Mouse (Mus musculus) lung, postnatal 14 days (tissue): ENCODE data around the gene Arhgap44.

Experiments used
- DNase-seq: peaks from one replicate; pipeline ENCODE4 v3.0.0; 2021

Gene Arhgap44

DNA sequence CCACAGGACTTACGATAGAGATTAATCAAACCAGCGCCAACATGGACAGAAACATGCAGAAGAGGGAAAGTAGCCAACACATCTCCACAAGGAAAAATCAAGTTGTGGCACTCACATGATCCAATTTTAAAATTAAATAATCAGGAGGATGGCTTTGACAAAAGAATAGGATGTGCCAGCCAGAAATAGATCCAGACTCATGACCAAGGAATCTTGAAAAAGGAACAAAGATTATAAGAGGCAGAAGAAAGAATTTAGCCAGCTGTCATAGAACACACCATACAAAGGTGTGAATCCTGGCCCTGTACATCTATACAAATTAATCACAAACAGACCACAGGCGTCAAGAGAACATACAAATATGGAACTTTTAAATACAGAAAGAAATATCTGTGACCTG lies 82.5 kb downstream of the Arhgap44 start:
- no peak for DNase-seq

DNA sequence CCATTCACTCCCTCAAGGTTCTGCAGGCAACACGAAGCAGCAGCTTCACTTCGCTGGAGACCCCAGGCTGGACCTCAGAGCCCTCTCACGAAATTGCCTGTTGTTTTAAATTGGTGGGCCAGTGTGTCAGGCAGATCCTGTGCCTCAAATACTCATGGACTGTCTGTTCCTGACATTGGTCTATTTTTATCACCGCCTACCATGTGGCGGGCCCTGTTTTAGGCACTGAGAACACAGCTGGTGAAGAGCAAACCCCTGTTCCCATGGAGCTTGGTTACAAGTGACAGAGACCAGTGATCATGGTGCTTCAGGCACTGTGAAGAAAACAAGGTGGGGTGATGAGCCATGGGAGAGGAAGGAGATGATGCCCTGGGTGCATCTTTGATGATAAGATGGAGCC lies 93.2 kb downstream of the Arhgap44 start:
- no peak for DNase-seq

DNA sequence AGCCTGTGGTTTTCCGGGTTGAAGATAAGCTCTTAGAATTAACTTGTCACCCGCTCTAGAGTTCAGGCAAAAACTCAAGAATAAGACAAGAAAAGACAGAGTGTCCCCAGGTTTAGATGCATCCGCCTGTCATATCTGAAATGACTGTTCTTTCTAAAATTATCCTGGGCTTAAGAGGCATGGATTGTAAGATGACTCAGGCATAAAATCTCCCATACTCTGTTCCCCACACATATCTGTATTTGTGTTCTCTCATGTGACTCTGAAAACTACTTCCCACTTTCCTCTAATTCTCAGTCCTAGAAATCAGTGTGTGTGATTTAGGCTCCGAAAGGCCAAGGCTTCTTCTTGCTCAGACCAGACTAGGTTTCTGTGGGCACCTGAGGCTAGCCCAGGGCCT lies 93.7 kb downstream of the Arhgap44 start:
- no peak for DNase-seq

DNA sequence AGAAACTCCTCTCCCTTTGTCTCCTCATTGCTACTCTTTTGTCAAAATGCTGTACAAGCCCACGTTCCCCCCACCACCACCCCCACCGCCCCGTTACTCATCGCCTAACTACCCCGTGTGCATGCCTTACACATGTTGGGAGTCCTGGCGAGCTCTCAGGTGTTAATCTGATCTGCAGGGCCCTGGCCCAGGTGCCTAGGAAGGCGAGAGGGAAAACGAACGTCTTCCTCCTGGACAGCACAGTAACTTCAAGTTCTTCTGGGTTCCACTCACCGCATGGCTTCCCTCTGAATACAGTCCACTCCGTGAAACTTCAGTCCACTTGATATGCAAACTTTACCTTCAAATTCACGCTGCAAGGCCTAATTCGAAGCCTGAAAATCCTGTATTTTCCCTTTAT lies 97.6 kb downstream of the Arhgap44 start:
- DNase-seq = no peak

DNA sequence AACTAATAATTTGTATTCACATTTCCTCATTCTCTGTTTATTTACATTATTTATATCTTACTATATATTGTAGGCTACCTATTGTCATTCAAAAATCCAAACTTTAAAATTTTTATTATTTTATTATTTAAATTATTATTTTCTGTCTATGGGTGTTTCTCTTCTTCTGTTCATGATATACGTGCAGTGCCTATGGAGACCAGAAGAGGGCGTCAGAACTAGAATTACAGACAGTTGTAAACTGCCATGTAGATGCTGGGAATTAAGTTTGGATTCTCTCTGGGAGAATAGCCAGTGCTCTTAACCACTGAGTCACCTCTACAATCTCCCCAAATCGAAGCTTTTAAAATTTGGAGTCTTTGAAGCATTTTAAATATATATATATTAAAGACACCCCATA lies 101.3 kb downstream of the Arhgap44 start:
- DNase-seq = no peak

DNA sequence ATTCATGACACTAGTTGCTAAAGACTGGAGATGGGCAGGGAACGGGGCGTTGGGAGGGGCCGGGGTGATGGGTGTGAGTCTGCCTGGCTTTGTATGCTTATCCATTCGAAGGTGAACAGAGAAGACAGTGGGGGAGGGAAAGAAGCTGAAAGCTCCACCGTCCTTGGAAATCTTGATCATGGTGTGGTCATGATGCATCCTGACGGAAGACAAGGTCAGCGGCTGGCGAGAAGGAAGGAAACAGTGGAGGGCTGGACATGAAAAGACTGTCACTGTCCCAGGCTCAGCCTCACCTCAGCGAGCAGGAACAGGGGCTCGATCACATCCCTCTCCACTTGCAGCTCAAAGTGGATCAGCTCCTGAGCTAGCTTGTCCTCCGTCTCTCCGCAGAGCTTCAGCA lies 103.2 kb downstream of the Arhgap44 start:
- DNase-seq = no peak

DNA sequence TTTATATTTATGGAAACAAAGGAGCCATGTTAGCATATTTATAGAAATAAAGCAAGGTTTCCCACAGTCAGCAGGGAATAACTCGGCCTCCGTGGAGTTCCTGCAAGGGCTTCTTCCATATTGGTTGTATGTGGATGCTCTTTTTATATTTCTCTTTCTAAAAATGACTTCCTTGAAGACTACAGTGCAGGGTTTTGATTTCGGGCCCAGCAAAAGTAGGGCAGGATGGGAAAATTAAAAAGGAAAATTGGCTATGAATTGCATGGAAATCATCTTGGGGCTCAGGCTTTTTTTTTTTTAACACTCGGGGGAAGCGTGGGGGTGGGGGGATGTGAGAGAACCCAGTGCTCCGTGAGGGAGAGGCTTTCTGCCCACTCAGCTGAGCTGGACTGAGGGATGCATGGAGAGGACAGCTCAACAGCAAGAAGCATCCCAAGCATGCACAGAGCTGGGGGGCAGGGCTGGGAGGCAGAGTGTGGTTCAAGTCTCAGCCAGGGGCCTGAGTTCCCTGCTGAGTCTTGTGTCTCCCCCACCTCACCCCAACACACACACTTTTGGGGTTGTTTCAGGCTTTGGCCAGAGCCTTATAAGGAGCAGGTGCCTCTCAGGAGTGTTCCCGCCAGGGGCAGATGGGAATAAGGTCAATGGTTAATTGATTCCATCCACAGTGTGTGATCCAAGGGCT lies 104.4 kb downstream of the Arhgap44 start:
- no peak for DNase-seq

DNA sequence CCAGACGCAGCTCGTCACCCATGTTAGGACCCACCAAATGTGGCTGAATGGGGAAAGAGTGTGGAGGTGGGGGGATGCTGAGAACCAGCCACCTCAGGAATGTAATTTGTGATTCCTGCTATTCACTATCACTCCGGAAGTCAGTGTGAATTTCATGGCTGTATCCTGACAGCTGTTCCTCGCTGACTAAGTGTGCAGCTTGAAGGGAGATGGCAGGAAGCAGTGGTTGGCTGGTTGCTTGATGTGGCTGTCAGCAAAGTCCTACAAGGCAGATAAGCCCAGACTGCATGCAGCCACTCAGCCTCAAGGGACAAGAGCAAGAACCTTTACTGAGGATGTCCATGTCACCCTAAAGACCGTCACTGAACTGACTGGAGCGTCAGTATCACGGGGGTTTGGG lies 107.2 kb downstream of the Arhgap44 start:
- DNase-seq = no peak

DNA sequence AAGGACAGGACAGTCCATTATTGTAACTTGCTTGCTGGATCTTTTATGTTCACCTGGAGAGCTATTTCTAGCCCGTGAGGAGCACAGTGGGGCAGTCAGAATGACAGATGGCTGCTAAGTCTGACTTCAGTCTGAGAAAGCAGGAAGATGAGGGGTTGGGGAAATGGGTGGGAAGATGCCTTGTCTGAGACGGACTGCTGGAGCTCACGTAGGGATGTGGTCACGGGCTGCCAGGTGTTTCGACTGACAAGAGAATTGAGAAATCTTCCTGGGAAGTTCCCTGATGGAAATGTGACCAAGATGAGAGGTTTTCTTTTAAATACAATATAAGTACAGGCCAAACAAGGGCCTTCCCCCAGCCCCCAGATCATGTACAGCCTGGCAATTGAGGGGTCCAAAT lies 108.5 kb downstream of the Arhgap44 start:
- DNase-seq = no peak

DNA sequence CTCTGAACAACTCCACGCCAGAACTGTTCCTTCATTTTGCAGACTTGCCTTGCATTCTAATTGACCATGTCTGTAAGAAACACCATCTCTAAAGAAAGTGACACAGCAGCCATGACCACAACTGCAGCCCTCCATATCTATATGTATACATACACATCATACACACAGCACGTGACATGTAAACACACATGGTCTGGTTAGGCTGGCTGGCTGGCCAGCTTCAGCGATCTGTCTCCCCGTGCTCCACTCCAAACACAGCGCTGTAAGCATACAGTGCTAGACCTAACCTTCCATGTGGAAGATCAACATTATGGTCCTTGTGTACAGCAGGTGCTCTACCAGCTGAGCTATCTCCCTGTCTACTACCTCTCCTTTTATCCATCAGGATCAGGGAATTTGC lies 111.9 kb downstream of the Arhgap44 start:
- no peak for DNase-seq

DNA sequence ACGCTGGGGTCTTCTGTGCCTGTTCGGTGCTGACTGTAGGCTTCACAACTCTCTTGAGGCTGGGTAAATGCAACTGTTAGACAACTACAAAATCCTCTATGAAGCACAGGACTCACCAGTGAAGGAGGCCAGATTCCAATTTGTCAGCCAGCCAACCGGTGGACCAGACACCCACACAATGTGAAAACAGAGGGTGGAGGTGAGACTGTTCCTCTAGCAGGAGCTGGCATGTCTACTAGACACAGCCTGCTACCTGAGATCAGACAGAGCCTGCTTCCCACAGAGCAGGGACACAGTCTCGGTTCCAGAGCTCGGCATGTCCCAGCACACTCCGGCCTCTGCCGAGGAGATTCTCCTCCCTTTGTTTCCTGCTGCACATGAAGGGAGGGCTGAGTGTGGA lies 113.7 kb downstream of the Arhgap44 start:
- no peak for DNase-seq

DNA sequence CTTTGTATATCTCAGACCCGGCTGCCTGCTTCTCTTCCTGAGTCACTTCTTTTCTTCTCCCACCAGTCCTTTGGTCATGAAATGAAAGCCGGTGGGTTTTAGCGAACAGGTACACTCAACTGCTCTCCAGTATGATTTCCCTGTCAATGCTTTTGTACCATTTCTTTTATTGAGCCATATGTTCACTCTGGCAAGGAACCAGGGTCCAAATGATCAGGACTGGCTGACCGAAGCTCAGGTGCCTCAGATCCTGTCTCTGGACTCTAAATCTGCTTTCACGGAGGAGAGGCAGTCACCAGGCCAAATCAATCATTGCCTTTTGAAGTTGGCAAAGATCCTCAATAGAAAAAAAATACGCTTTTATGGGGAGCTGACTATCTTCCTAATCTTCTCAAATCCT lies 122.2 kb downstream of the Arhgap44 start:
- no peak for DNase-seq

DNA sequence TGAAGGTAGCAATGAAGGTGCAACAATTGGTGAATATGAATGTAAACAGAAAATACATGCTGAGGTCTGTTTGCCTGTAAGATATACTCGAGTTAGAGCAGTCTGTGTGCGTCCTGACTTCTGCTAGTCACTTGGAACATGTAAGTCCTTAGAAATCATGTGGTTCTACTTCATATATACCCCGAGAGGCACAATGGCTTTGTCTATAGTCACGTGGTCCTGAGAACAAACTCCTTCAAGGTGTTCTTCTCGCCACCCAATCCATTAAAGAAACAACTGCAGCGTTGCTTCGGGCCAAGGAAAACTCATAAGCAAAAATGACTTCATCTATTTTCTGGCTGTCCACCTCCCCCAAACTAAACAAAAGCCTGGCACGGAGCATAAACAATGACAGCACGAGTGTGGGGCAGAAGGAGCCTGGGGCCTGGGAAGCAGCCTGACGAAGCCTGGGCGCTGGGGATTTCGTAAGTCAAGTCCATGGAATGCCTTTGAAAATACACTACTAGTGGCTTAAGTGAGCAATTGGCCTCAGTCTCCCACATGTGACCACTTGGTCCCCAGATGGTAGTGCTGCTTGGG lies 123.2 kb downstream of the Arhgap44 start:
- DNase-seq = peak; percentile 51

DNA sequence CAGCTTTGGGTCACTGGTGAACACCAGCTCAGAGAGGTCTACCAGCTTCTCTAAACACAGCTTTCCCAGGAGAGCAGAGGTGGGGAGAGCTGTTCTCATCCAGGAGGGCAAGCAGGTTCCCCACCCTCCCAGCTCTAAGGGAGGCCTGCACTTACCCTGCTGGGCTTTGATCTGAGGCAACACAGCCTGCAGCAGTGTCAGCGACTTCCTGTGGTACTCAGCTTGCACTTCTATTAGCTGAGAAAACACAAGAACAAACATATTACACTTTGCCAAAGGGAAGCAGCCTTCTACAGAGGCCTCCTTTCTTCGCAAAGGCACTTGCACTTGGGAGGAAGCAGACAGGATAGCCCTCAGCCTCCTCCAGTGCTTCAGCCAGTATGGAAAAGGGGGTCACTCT lies 123.8 kb downstream of the Arhgap44 start:
- no peak for DNase-seq

DNA sequence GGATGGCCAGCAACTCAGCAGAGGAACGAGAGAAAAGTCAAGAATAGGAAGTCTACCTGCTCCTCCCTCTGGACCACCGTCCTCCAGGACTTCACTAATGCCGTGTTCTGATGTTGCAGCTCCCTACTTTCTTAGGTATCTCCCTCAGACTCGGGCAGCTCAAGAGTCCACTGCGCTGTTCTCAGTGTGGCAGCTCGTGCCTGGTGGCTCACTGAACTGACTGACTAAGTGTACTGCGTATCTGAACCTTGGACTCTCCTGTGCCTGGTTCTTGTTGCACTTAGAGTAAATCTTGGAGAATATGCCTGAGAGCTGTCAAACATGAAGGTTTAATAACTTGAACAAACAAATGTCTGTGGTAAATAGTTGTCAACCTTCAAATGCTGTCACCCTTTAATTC lies 130.5 kb downstream of the Arhgap44 start:
- no peak for DNase-seq

DNA sequence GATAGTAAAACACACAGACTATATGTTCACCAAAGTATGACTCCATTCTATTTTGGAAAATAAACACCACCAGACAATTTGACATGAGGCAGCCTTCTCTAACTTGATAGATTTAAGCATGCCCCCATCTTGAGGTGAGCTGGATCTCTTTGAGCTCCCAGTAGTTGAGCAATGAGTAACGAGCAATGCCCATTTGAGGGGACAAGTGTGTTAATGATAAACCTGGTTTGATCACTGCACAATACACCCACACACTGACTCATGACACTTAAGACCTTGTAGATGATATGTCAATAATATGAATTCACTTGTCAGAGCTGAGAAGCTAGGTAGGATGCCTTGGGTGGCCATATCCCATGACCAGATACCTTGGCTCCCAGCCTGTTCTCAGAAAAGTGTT lies 132.6 kb downstream of the Arhgap44 start:
- no peak for DNase-seq

DNA sequence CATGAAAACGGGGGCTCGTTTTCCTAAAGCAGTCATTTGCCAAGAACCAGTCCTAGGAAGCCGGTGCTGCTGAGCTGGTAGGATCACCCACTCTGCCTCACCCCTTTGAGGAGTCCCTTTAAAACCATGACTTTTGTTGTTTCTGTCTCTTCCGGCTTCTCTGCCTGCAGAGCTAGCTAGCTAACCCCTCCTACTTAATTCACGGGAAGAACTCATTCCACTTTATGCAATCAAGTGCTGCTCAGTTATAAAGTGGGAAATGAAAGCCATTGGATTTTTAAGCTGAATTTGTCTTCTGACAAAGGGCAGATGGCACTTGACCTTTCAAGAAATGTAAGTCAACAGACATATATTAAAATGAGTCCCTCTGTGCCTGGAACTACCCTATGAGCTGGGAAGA lies 134.7 kb downstream of the Arhgap44 start:
- no peak for DNase-seq

DNA sequence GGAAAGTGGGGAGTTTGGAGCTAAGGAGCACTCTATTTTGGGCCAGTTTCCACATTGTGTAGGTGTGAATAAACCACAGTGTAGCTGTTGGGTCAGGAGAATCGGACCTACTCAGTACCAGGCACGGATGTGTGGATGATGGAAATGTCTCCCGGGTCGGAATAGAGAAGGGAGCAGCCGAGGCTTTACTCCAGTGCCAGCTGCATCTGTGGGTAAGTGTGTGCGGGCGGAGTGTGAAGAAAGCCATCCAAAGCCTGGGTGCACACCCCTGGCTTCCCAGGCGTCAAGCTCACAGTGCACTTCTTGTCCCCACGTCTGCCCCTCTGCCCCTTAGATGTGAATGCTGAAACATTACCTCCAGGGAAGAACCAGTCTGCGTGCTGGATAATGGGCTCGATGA lies 140.0 kb downstream of the Arhgap44 start:
- DNase-seq = no peak

DNA sequence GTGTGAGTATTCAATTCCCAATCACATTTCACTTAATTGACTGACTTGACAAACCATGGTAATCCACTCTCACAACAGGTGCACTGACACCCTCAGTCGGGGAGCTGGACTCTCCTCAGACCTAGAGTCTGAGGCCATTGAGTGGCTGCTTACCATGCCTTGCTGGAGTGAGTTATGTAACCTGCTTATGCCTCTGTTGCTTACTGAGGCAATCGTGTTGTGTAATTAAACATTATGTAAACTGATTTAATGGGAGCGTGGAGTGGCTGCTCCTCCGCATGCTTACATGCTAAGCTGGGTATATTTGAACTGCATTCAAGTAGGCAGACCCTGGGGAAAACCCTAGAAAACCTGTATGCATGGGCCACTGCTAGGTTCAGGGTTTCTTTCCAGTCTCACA lies 142.0 kb downstream of the Arhgap44 start:
- DNase-seq = no peak

DNA sequence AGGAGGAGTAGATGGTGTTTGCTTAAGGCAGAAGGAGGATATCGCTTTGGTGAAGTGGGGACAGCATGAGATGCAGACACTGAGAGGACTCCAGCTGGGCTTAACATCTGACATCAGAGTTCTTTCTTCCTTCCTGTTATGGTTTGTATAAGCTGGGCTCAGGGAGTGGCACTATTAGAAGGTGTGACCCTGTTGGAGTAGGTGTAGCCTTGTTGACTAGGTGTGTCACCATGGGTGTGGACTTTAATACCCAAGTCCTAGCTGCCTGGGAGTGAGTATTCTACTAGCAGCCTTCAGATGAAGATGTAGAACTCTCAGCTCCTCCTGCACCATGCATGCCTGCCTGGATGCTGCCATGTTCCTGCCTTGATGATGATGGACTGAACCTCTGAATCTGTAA lies 146.0 kb downstream of the Arhgap44 start:
- no peak for DNase-seq

DNA sequence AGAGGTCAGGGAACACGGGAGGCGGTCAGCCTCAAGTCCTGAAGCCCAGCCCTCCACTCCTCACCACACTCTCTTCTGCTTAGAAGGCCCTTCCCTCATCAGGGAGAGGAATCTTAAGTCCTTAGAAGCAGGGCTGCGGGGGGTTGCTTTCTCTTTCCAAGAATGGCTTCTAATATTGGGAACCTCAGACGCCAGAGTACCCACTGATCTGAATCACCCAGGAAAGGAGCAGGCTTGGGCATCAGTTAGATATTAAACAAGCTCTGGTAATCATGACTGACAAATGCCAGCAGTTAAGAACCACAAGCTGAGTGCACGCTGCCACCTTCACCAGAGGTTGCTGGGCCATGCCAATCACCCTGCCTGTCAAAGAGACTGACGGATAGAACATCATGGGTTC lies 148.9 kb downstream of the Arhgap44 start:
- DNase-seq = no peak

DNA sequence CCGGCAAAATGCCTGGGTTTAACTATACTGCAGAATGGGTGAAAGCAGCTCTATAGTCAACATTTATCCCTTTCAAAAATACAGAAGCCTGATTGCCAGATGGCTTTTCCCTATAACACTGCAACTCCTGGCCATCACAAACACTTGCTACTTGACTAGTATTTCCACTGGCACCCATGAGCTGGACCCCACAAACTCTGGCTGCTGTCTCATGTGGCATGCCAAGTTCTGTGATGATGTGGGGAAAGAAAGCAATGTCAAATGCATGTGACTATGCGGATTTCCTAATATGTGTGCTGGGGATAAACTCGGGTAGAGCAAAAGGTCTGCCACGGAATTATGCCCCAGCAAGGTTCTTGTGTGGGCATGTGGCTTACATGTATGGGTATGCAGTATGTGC lies 156.7 kb downstream of the Arhgap44 start:
- DNase-seq = no peak

DNA sequence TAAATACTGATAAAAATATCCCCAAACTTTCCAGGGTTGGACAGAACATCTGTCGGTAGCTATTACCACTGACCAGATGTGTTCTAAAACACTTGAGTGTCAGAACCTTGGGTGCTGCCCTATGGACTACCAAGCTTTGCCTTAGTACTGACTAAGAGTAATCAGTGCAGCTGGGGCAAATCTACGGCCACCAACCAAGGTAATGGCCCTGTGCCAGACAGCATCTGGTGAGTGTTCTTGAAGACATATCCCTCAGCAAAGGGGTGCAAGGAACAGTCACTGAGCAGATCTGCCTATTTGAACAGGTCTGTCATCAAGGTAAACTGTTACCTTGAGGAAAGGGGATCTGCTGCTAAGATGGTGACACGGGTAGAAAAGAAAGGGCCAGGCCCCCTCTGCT lies 157.9 kb downstream of the Arhgap44 start:
- DNase-seq = peak; percentile 62

DNA sequence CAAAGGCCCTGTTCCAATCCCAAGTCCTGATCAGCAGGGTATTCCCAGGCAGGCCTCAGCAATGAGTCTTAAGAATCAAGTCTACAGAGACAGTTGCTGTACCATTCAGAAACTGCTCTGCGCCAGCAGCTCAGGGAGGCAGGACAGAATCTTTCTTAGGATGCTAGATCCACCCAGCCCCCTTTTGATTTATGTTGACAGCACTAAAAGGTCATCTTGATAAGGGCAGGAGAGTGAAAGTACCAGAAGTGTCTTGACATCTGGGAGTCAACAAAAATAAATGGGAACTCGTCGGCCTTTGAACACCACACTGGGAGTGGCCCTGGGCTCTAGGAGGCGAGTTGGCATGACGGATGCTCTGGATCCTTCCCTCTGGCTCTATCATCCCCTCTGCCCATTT lies 159.2 kb downstream of the Arhgap44 start:
- DNase-seq = no peak

DNA sequence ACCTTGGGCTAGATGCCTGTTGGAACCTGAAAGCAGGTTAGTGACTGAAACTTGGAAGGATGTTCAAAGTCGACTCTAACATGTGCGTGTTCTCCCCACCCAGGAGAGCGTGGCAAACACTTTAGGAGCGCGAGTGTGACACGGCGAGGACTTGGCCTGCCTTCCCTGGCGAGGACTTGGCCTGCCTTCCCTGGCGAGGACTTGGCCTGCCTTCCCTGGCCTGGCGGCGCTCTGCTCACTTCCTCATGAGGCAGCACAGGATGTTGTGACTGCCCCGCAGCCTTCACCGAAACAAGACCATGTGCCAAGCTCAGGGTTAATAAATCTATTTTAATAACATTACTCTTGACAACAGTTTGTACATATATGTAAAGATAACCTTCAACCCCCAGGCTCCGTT lies 161.0 kb downstream of the Arhgap44 start:
- no peak for DNase-seq
